Mouse (Mus musculus) v-Abl transformed pro-B cells (cell line): ENCODE data around the gene Lamc3.

Experiments
- in situ Hi-C, 2 experiments: fragments of 400-800 bp; cut with MboI; formaldehyde crosslinking; loops; one replicate each; pipeline ENCODE4 v1.15.1; 2025; ENCODE audit not compliant: unreplicated experiment in 2 of 2

The Lamc3 gene

DNA sequence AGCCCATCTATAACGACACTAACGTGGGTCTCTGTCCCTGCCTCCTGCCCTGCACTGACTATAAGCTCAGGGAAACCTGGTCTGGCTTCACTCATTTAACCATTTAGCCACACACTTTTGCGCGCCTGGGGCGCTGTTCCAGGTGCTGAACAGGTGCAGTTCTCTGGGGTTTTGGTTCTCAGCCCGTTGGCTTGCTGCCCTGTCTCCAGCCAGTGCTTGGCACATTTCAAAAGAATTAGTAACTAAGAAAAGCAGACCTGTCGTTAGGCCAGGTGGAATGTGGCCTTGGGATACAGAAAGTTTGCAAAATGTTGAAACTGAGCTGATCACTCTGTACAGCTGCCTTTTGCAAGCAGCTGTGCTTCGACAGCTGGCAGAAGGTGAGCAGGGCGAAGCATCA lies 37.7 kb downstream of the Lamc3 start:
- in situ Hi-C loops = loop anchor here (5.0 to 10.0 kb wide), 2 partner anchors 207 to 440 kb away; no protein-coding TSS in a partner anchor

DNA sequence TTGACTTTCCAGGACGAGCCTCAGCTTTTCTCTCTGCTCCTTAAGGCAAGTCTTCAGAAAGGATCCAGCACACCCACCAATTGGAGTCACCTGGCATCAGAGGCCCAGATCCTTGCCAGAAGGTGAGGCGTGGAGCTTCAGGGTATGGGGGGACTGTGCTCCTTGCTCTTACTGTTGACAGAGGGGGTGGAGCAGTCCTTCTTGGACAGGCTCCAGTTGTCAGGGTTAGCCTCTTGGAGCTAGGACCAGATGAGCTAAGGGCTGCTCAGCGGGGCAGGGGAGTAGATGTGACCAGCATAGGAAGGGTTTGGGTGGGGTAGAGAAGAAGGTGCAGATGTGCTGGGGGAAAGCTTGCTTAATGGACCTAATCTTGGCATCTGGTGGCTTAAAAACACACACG lies 38.8 kb downstream of the Lamc3 start:
- in situ Hi-C loops = loop anchor here in 1 of 2 experiments (10.0 kb wide), 1 partner anchor 441 kb away; no protein-coding TSS in a partner anchor

DNA sequence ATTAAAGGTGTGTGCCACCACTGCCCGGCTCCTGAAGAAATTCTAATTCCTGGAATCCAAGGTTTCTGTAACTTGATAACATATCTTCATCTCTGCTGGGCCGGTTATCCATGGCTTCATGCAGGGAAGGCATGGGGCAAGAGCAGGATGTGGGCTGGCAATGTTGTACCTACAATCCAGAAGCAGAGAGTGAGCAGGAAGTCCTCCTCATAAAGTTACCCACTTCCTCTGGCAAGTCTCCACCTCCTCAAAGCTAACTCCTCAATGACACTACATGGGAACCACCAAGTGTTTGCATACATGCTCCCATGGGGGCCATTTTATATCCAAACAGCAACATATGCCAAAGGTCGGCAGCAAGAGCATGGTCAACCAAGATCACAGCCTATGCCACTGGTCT lies 42.6 kb downstream of the Lamc3 start:
- in situ Hi-C loops = loop anchor here in 1 of 2 experiments (10.0 kb wide), 1 partner anchor 445 kb away; no protein-coding TSS in a partner anchor

DNA sequence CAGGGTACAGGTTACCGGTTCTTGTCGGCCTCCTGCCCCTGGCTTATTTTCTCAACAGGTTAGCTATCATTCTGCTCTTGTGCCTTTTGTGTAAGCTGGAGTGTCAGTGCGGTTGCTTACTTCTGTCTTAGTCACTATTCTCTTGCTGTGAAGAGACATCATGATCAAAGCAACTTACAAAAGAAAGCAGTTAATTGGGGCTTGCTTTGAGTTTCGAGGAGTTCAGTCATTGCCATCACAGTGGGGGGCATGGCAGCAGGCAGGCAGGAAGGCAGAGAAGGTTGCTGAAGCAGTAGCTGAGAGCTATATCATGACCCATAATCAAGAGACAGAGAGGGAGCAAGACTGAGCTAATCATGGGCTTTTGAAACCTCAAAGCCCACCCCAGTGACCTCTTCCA lies 47.5 kb downstream of the Lamc3 start:
- in situ Hi-C loops = no loop called here

DNA sequence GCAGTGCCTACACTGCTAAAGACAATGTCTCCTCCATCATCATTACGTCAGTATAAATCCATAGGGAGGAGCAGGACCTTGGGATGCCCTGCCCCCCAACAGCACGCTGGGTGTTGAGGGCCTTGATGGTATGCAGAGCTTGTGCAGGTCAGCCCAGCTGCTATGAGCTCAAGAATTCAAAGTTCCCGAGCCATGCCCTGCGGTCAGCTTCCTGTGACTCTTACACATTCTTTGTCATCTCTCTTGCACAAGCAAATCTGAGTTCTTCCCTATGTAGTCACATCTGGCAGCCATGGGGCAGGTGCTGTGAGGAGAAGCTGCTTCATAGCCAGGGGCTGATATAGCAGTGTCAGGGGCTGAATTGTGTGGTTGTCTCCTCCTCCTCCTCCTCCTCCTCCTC lies 48.0 kb downstream of the Lamc3 start:
- in situ Hi-C loops = no loop called here

DNA sequence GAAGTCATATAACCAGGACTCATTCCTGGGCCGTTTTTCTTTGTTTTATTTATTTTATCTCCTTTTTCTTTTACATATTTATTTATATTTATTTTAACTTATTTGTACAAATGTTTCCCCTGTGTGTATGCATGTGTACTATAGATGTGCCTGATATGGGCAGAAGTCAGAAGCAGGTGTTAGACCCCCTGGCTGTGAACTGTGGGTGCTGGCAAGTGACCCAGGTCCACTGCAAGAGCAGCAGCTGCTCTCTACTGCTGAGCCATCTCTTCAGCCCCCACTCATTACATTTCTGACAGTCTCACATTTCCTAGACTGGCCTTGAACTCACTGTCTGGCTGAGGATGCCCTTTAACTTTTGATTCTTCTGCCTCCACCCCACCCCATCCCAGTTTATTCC lies 51.2 kb downstream of the Lamc3 start:
- in situ Hi-C loops = no loop called here

DNA sequence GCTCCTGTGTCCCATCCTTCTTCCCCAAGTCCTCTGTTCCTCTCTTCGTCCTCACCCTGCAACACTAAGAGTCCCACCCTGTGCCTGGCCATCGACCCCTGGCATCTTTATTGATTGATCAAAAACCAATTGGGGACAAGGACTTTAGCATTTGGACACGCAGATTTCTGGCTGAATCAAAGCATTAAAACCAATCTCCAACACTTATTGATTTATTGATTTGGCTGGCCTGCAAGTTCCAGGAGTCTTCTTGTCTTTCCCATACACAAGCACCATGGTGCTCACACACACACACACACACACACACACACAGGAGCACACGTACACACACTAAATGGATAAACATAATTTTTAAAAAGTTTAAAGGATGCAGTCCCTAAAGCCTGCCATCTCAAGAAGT lies 55.9 kb downstream of the Lamc3 start:
- in situ Hi-C loops = no loop called here

DNA sequence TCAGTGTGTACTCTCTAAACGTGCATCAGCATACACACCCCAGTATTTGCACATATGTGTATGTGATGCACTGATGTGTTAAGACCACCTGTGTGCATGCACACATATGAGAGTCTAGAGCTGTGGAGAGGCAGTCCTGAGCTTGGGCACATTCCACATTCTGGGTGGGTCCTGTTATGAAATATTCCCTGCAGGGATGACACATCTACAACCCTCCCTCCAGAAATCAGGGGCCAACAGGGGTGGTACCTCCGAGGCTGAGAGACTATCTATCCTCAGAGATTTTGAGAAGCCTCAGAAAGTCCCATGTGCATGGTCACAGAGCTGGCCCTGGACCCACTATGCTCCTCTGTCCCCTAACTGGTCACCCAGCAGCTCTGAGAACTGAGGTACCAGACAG lies 58.5 kb downstream of the Lamc3 start:
- in situ Hi-C loops = no loop called here

DNA sequence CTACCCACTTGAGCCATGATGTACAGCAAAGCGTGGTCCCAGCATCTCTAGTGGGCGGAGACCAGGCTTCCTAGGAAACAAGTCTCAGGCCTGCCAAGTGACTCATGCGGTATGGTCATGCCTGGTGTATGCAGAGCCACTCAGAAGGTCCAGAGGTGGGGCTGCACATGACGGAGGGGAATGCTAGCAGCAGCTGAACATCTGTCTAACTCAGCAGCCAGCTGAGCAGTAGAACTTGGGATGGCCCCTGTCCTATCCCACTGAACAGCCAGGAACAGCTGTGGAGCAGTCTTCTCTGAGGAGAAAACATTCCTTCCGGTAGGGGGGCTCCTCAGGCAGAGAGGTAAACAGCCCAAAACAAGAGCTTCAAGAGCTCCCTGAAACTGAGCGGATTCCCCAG lies 61.3 kb downstream of the Lamc3 start:
- in situ Hi-C loops = no loop called here

DNA sequence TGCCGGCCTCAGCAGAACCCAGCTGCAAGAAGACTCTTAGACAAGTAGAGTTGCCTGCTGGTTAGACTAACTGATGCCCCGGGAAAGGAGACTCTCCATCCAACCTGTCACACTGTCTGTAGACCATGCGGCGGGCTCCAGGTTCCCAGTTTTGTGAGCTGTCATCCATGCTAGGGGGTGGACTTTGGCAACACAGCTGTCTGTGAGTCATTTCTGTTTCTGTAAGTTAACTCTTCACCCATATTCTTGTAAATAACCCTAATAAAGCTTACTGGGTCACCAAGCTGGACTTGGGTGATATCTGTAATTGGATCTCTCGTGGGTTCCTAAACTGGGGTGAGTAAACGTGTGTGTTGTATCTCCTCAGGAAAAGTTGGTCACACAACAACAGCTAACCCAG lies 61.7 kb downstream of the Lamc3 start:
- in situ Hi-C loops = no loop called here

DNA sequence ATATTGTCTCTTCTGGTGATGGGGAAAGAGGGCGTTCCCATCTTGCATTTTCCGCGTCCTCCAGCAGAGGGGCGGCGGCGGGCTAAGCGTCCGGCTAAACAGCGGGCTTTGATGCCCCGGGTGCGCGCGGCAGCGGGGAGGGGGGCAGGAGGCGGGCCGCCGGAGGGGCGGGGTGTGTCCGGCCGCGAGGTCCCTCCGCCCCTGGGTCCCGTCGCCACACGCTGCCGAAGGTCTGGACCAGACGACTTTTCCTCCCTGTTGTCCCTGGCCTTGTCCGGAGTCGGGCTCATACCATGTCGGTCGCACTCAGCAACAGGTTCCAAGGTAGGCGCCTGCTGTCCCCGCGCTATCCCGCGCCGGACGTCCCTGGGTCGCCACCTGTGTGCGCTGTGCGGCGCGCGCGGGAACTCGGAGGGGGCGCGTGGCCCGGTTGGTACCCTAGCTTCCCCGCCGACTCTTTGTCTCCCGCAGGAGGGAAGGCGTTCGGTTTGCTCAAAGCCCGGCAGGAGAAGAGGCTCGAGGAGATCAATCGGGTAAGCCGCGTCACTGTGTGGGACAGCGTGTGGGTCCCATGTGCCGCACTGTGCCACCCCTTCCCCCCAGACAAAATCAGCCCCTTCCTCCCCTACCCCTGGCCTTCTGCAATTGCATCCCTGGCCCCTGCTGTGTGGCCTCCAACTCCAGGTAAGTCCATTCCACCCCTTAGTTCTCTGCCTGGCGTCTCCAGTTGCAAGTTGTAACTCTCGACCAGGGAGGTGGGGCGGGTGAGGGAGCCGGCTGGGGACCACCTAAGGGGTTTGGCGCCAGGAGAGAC lies 63.2 kb downstream of the Lamc3 start, which contains the start of gene Aif1l:
Aif1l (plus strand) TSS at position 82 of the 814 bp plus-strand sequence.
- in situ Hi-C loops = no loop called here

DNA sequence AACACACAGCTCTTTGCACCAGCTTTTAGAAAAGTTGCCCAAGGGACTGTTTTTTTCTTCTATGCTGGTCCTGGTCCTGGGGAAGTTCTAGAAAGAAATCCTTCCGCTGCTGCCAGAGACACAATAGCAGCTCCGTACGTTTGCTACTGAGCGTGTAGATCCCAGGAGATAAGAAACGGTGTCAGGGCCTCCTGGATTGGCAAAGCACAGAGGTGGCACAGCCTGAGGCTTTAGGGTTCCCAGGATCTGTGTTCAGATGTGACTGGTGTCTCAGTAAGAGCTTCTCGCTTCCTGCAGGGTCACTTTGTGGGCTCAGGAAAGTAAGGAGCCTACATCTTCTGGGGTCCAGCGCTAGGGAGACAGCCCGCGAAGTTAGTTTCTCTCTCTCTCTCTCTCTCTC lies 63.9 kb downstream of the Lamc3 start:
- in situ Hi-C loops = no loop called here

DNA sequence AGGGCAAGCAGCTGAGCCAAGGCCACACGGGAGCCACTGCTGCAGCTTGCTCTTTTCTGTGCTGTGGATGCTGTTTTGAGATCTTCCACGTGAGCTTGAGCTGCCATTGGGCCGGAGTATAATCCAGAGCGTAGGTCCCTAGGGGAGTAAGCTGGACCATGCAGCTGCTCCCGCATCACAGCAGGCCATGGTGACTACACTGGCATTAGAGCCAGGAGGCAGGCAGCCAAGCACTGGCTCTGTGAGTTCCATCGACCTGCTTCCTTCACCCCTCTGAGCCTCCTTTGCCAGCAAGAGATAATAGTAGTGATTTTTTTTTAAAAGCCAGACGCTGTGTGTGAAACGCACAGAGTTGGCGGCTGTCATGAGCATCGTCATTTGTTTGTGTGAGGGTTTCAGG lies 65.1 kb downstream of the Lamc3 start:
- in situ Hi-C loops = no loop called here

DNA sequence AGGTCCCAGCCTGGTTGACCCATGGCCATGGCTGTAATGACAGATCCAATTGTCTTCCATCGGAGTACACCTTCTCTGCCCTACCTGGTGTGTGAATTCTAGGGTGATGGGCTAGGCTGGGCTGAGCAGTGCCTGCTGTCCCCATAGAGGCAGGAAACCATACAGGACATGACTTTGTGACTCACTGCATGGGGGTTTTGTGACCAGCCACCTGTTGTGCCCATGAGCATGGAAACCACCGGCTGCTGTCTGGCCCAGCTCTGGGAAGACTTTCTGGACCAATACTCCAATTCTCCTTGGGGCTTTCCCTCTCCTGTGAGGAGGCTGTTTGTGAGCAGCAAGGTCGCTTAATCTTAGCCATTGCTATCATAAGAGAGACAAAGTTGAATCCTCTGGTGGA lies 65.6 kb downstream of the Lamc3 start:
- in situ Hi-C loops = no loop called here

DNA sequence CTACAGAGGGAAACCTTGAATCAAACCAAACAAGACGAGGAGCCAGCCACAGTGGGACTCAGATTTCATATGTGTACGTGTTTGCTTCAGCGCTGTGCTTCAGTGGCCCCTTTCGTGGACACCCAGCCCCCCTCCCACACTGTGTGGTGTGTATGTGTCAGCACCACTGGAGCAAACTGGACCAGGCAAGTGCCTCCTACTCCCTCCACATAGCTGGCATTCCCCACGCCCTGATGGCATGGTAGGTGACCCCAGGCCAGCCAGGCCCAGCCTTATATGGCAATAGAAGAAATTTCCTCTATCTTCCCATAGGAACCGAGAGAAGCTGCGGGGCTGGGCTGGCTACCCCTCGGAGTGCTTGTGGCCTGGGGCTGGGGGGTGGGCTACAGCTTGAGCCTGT lies 66.6 kb downstream of the Lamc3 start:
- in situ Hi-C loops = no loop called here

DNA sequence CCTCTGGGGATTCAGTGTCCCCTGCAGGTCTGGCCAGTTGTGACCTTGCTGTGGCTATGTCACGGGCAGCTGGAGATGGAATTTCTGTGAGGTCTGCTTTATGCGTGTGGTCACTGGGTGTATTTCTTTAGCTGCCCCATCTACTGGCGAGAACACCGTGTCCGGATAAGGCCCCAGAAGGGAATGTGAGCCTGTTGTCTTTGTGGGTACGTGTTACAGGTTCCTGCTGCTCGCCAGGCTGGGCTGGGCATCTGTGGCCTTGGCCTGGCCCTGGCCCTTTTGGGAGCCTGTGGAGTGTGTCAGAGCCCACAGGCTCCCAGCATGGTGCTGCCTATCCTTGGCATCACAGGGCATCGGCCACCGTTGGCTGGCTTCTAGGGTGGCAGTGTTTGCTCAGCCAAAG lies 67.7 kb downstream of the Lamc3 start:
- in situ Hi-C loops = no loop called here

DNA sequence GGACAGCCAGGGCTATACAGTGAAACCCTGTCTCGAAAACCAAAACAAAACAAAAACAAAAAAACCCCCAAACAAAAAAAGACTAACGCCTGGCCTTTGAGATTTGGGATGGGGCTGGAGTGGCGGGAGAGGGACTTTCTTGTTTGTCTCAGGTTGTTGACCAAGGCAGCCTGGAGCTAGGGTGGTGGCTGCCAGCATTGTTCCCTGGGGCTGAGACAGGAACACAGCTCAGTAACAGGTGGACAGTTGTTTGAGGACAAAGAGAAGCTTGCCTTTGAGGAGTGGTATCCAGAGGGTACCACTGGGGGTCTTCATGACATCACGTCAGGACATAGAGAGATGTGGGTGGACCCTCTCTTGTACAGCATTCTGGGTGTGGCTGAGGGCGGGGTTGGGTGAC lies 68.6 kb downstream of the Lamc3 start:
- in situ Hi-C loops = no loop called here

DNA sequence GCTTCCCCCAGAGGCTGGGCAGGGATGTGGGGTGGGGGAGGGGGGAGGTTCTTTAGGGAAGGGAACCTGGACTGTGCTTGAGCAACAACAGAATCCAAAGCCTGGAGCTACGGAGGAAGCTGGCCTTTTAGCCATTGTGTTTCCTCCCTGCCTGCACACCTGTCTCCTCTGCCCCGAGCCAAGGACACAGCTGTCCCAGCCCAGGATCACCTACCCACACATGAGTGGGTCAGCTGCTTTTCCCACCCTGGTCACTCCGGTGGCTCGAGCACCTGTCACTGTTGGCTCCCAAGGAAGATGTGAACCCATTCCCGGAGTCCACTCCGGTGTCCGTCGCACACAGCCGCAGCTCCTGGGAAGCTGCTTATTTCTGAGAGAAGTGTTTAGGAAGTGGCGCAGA lies 70.1 kb downstream of the Lamc3 start:
- in situ Hi-C loops = no loop called here

DNA sequence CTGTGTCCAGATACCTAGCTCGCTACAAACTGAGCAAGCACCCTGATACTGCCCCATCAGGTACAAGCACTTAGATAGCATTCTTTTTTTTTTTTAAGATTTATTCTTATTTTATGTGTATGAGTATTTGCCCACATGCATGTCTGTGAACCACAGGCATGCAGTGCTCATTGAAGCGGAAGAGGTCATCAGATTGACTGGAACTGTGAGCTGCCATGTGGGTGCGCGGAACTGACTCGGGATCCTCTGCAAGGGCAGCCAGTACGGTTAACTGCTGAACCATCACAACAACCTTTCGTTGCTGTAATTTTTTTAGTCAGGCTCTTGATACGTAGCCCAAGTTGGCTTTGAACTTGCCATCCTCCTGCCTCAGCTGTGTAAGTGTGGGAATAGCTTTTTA lies 73.9 kb downstream of the Lamc3 start:
- in situ Hi-C loops = no loop called here

DNA sequence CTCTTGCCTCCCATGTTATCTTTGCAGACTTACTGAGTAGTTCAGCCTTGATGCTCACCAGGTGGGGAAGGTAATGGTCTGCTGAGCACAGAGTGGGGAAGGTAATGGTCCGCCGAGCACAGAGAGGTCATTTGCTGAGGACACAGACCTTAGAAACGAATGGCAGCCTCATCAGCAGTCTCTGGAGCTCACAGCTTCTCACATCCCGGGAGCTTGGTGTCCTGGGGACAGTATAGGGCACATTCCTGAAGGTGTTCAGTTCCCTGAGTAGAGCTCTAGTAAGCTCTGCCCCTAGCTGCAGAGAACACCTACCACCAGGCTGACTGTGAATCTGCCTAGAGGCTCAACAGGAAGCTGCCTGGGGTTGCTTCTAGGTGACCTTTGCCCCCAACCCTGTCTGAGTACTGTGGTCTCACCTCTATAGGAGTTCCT lies 74.7 kb downstream of the Lamc3 start:
- in situ Hi-C loops = no loop called here

DNA sequence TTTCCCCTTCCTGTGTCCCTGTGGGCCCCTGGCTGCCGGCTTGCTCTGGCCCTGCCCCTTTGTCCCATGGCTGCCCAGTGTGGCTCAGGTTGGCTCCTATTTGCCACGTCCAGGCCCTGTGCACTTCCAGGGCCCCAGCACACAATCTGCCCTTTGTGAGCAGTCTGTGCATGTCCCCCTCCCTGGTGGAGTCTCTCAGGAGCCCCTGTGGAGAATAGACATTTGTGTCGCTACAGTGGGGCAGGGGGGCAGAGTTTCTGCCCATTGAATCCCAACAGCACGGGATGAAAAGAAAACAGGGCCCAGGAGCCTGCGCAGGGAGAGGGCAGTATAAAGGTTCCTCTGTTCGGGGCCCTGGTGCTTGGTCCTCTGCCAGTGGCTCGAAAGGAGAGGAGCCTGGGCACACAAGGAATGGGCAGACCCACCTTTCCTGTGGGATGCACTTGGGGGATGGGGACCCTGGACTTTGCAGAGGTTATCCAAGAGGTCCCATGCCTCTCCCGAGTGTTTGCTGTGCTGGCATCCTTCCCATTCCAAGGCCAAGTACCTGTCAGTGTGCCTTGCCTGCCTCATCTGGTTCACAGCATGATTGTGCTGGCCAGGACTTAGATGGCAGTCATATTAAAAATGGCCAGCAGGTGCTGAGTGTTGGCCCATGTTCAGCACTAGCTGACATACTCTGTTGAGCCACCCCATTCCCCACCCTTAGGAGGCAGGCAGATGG lies 75.6 kb downstream of the Lamc3 start:
- in situ Hi-C loops = no loop called here

DNA sequence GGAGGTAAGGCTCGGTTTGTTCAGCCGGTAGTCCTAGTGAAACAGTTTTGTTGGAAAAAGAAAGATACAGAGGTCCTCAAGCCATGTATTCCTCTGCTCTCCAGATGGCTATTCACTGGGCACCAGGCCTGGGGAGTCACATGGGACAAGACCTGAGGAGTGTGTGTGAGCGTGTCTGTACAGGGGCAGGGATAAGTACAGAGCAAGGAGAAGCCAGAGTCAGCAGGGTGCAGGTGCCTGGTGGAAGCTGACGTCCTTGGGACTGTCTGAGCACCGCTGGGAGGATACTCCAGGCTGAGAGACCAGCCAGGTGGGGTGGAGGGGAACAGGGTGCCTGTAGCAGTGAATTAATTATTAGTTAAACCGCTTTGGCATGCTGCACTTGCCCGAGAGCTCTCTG lies 76.4 kb downstream of the Lamc3 start:
- in situ Hi-C loops = no loop called here
